Mouse (Mus musculus): ENCODE measurements around the gene Csrnp3. TPM values are rescaled to one million over a fixed set of nuclear protein-coding genes. Genes with fewer than 3 reads are reported as not detected.

Gene Csrnp3
- polyA plus RNA-seq, 1 experiment from 2014 or later = 3.1 TPM

DNA sequence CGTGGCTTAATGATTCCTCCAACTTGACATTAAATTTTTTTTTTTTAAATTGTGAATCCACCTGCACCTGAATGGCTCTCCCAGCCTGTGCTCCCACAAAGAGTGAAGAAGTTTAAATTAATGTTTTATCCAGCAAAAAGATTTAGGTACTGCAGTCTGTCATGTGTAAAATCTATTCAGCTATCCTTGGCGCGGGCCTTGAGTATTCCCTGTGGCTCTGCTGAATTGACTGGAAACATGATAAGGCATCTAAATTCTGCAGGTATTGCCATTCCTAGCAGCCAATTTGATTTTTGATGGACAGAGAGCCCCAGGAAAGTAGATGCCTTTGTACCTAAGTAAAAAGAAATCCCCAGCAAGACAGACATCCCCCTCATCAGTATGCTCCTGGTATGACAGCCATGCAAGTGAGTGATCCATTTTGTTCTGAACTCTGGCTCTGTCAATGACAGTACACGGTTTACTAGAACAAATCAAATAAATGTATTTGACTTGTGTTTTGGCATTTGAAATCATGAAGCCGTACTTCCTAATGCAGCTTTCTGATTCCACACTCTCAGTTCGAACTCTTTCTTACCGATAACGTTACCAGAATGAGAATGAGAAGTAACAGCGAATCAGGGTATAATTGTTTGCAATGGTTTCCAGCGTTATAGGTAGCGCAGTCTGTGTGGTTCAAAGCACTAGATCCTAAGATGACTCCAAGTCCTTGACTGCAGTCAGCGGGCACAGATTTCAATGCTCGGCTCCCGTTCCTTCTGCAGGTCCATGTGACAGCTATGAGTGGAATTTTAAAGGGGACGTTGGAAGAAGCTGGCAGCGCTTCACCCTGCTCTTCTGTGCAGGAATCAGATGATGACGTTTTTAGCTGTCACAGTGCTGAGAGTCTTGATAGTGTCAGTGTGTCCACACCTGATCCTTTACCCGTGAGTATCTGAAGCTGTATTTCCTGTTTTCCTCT is 14.5 kb downstream of the Csrnp3 start:
- no peaks in the 10 kb centered on the region for H3K27me3 ChIP-seq (ENCODE audit: control insufficient read depth, insufficient read depth, low read length)
- H3K4me2 ChIP-seq (replicated peaks; ENCODE audit: low read depth, low read length) = no peak overlapping the region
- 86% methylated on average over 18 of the region's 18 CpGs for WGBS
- H3K27ac ChIP-seq (ENCODE audit: low read depth, low read length) = no peak overlapping the region
- no peaks in the 10 kb centered on the region for H3K9me3 ChIP-seq (ENCODE audit: control insufficient read depth, low read length)
- H3K36me3 ChIP-seq (ENCODE audit: control insufficient read depth, insufficient read depth, low read length) = no peaks in the 10 kb centered on the region
- H3K4me1 ChIP-seq (ENCODE audit: control insufficient read depth, insufficient read depth, low read length) = no peaks in the 10 kb centered on the region
- H3K9ac ChIP-seq (ENCODE audit: low read depth, low read length) = no peak overlapping the region
- H3K4me3 ChIP-seq (ENCODE audit: low read length) = no peak overlapping the region
- no peak for ATAC-seq (ENCODE audit: low FRiP score, low TSS enrichment)

DNA sequence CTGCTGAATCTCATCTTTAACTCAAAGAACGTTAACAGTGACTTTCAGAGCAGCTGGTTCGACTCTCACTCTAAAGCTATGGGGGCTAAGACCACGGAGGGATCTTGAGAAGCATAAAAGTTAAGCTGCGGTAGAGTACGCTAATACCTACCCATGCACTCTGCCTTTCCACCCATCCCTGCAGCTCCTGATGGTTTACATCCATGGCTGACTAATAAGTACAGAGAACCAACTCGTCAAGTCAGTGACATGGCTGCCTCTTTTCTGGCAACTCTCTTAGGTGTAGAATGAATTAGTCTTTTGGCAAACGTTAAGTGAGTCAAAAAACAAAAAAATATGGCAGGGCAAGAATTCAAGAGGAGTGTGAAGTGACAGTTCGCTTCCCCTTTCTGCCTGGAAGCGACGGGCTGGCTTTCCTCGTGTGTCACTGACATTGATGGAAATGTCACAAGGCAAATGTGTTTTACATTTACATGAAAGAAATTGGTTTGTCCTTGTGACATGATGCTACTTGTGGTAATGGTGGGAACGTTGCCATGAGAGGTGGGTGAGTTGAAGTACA is 19.3 kb downstream of the Csrnp3 start:
- H3K4me3 ChIP-seq (ENCODE audit: low read length) = no peak overlapping the region
- no peak overlapping the region for H3K4me2 ChIP-seq (replicated peaks; ENCODE audit: low read depth, low read length)
- H3K4me1 ChIP-seq (ENCODE audit: control insufficient read depth, insufficient read depth, low read length) = no peaks in the 10 kb centered on the region
- no peak for ATAC-seq (ENCODE audit: low FRiP score, low TSS enrichment)
- H3K9ac ChIP-seq (ENCODE audit: low read depth, low read length) = no peak overlapping the region
- no peaks in the 10 kb centered on the region for H3K36me3 ChIP-seq (ENCODE audit: control insufficient read depth, insufficient read depth, low read length)
- H3K27ac ChIP-seq (ENCODE audit: low read depth, low read length) = no peak overlapping the region
- 81% methylated on average over 12 of the region's 12 CpGs for WGBS
- H3K27me3 ChIP-seq (ENCODE audit: control insufficient read depth, insufficient read depth, low read length) = no peaks in the 10 kb centered on the region
- H3K9me3 ChIP-seq (ENCODE audit: control insufficient read depth, low read length) = no peaks in the 10 kb centered on the region

DNA sequence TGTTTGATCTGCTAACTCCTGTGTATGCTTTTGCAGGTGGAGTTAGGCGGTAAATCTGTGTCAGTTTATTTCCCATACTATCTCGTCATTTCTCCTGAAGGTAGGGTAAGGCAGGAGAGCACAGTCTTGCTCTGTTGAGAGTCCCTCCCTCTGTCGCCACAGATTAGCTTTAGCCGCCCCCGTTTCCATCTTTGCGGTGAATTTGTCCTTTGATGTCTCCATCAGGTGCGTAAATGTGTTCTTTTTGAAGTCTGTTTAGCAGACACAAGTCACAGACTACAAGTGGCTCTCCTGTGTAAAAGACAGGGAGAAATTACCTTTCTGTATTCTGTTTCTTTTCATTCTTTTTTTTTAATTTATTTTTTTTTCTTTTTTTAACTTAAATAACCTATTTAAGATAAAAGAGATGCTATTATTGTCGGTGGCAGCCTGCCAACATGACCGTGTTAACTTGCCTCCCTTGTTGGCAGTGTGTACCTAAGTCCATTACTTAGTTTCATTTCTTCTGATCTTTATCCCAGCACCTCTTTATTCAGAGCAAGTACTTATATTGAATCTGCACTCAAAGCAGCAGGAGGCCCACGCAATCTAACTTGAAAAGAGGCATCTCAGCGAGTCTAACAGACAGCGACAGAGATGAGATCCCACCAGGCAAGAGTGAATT is 25.5 kb downstream of the Csrnp3 start:
- Histone ChIP-seq H3K9ac (ENCODE audit: low read depth, low read length) (no peak overlapping the region), H3K27me3 (ENCODE audit: control insufficient read depth, insufficient read depth, low read length) (no peaks in the 10 kb centered on the region), H3K4me2 (replicated peaks; ENCODE audit: low read depth, low read length) (no peak overlapping the region), H3K36me3 (ENCODE audit: control insufficient read depth, insufficient read depth, low read length) (no peaks in the 10 kb centered on the region), H3K27ac (ENCODE audit: low read depth, low read length) (no peak overlapping the region), H3K4me1 (ENCODE audit: control insufficient read depth, insufficient read depth, low read length) (no peaks in the 10 kb centered on the region), H3K4me3 (ENCODE audit: low read length) (no peak overlapping the region), H3K9me3 (ENCODE audit: control insufficient read depth, low read length) (no peaks in the 10 kb centered on the region)
- 65% methylated on average over 12 of the region's 12 CpGs for WGBS
- ATAC-seq (ENCODE audit: low FRiP score, low TSS enrichment) = no peak

DNA sequence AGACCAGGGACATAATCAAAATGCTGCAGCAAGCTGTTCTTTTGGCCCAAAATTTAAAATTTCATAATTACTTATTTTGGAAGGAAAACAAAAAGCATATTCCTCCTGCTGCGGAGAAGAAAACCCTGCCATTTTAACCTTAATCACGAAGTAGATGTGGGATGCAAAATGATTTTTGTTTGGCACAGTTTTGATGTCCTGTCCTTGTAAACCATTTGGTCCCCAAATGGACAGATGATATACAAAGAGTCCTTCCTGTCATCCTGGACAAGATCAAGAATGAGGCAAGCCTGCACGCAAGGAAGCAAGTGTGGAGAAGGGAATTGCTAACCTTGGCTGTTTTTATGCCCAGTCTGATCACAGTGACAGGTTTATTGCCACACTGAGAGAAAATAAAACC is 46.0 kb downstream of the Csrnp3 start:
- no peak overlapping the region for H3K4me3 ChIP-seq (ENCODE audit: low read length)
- no peaks in the 10 kb centered on the region for H3K36me3 ChIP-seq (ENCODE audit: control insufficient read depth, insufficient read depth, low read length)
- no peaks in the 10 kb centered on the region for H3K4me1 ChIP-seq (ENCODE audit: control insufficient read depth, insufficient read depth, low read length)
- no peaks in the 10 kb centered on the region for H3K27me3 ChIP-seq (ENCODE audit: control insufficient read depth, insufficient read depth, low read length)
- 59% methylated on average over 3 of the region's 3 CpGs for WGBS
- H3K9me3 ChIP-seq (ENCODE audit: control insufficient read depth, low read length) = no peaks in the 10 kb centered on the region
- H3K27ac ChIP-seq (ENCODE audit: low read depth, low read length) = no peak overlapping the region
- ATAC-seq (ENCODE audit: low FRiP score, low TSS enrichment) = no peak
- no peak overlapping the region for H3K9ac ChIP-seq (ENCODE audit: low read depth, low read length)
- no peak overlapping the region for H3K4me2 ChIP-seq (replicated peaks; ENCODE audit: low read depth, low read length)

DNA sequence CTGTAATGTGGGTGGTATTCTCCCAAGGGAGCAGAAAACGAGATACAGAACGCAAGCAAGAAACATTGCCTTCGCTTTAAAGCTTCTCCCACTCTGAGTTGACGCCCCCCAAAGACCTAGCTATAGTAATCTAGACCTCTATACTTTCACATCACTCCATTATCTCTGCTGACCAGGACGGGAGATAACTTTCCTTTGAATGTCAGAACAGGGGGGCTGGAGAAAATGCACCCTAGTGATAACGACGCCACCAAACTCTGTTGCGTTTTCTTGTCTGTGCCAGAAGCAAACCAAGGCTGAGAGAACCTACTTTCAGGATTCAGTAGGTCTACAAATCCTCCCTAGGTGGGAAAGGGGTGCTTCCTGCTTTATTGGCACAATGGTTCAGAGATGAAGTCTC is 47.7 kb downstream of the Csrnp3 start:
- Histone ChIP-seq H3K4me3 (ENCODE audit: low read length) (no peak overlapping the region), H3K9me3 (ENCODE audit: control insufficient read depth, low read length) (no peaks in the 10 kb centered on the region), H3K4me1 (ENCODE audit: control insufficient read depth, insufficient read depth, low read length) (no peaks in the 10 kb centered on the region), H3K4me2 (replicated peaks; ENCODE audit: low read depth, low read length) (no peak overlapping the region), H3K9ac (ENCODE audit: low read depth, low read length) (no peak overlapping the region), H3K27ac (ENCODE audit: low read depth, low read length) (no peak overlapping the region), H3K36me3 (ENCODE audit: control insufficient read depth, insufficient read depth, low read length) (no peaks in the 10 kb centered on the region), H3K27me3 (ENCODE audit: control insufficient read depth, insufficient read depth, low read length) (no peaks in the 10 kb centered on the region)
- 86% methylated on average over 8 of the region's 8 CpGs for WGBS
- no peak for ATAC-seq (ENCODE audit: low FRiP score, low TSS enrichment)

DNA sequence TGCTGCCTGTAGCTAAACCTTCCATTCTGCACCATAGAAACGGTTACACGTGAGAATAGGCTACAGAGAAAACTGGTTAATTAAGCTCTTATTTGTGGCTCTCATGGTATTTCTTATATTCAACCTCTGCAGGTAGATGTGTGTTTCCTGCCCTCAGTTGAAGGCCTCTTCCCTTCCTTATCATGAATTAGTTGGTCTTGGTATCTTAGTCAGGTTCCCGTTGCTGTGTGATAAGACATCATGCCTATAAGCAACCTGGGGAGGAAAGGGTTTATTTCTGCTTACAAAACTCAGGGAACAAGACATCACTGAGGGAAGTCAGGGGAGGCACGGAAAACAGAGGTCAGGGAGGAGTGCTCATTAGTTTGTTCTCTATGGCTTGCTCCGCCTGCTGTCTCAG is 48.7 kb downstream of the Csrnp3 start:
- no peak overlapping the region for H3K4me3 ChIP-seq (ENCODE audit: low read length)
- no peak overlapping the region for H3K9ac ChIP-seq (ENCODE audit: low read depth, low read length)
- WGBS = 79% methylated on average over 5 of the region's 5 CpGs
- no peak overlapping the region for H3K27ac ChIP-seq (ENCODE audit: low read depth, low read length)
- ATAC-seq (ENCODE audit: low FRiP score, low TSS enrichment) = no peak
- no peaks in the 10 kb centered on the region for H3K36me3 ChIP-seq (ENCODE audit: control insufficient read depth, insufficient read depth, low read length)
- no peaks in the 10 kb centered on the region for H3K27me3 ChIP-seq (ENCODE audit: control insufficient read depth, insufficient read depth, low read length)
- no peak overlapping the region for H3K4me2 ChIP-seq (replicated peaks; ENCODE audit: low read depth, low read length)
- H3K9me3 ChIP-seq (ENCODE audit: control insufficient read depth, low read length) = no peaks in the 10 kb centered on the region
- H3K4me1 ChIP-seq (ENCODE audit: control insufficient read depth, insufficient read depth, low read length) = no peaks in the 10 kb centered on the region

DNA sequence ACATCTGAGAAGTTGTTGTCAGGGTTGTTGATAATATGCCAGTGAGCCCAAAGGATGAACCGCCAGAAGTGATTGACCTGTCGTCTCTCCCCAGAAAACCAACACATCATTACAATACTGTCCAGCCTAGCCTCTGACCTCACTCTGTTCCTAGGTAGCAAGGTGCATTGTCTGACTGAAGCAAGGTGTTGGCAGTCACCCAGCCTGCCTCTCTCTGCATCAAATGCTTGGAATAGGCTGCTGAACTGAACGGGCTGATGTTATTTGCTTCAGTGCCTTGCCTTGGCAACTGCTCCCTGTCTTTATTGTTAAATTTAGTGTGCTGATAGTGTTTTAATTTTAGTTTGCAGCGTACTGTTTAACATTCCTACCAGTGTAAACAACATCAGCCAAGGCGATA is 51.0 kb downstream of the Csrnp3 start:
- H3K4me1 ChIP-seq (ENCODE audit: control insufficient read depth, insufficient read depth, low read length) = no peaks in the 10 kb centered on the region
- no peak overlapping the region for H3K4me2 ChIP-seq (replicated peaks; ENCODE audit: low read depth, low read length)
- H3K27ac ChIP-seq (ENCODE audit: low read depth, low read length) = no peak overlapping the region
- no peaks in the 10 kb centered on the region for H3K36me3 ChIP-seq (ENCODE audit: control insufficient read depth, insufficient read depth, low read length)
- ATAC-seq (ENCODE audit: low FRiP score, low TSS enrichment) = no peak
- H3K27me3 ChIP-seq (ENCODE audit: control insufficient read depth, insufficient read depth, low read length) = no peaks in the 10 kb centered on the region
- no peaks in the 10 kb centered on the region for H3K9me3 ChIP-seq (ENCODE audit: control insufficient read depth, low read length)
- no peak overlapping the region for H3K9ac ChIP-seq (ENCODE audit: low read depth, low read length)
- no peak overlapping the region for H3K4me3 ChIP-seq (ENCODE audit: low read length)
- WGBS = 53% methylated on average over 5 of the region's 5 CpGs

DNA sequence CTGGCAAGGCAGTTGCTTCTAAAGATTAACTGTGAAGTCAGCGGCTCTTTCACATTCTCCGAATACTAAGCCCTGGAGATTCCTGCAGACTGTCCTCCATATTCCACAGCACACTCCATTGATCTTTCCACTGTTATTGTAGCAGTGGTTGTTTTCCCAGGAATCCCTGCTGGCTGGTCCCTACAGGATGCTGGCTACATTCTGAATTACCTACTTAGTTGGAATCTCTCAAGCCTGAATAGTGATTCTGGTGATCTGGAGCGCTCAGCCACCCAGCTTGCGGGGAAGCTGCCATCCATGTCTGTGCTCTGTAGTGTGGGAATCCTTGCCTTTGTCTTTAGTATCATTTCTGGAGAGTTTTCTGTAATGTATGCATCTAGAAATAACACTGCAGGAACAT is 51.5 kb downstream of the Csrnp3 start:
- H3K4me2 ChIP-seq (replicated peaks; ENCODE audit: low read depth, low read length) = no peak overlapping the region
- no peaks in the 10 kb centered on the region for H3K4me1 ChIP-seq (ENCODE audit: control insufficient read depth, insufficient read depth, low read length)
- no peak overlapping the region for H3K9ac ChIP-seq (ENCODE audit: low read depth, low read length)
- no peak for ATAC-seq (ENCODE audit: low FRiP score, low TSS enrichment)
- 63% methylated on average over 4 of the region's 4 CpGs for WGBS
- H3K4me3 ChIP-seq (ENCODE audit: low read length) = no peak overlapping the region
- H3K9me3 ChIP-seq (ENCODE audit: control insufficient read depth, low read length) = no peaks in the 10 kb centered on the region
- H3K27me3 ChIP-seq (ENCODE audit: control insufficient read depth, insufficient read depth, low read length) = no peaks in the 10 kb centered on the region
- H3K27ac ChIP-seq (ENCODE audit: low read depth, low read length) = no peak overlapping the region
- no peaks in the 10 kb centered on the region for H3K36me3 ChIP-seq (ENCODE audit: control insufficient read depth, insufficient read depth, low read length)

DNA sequence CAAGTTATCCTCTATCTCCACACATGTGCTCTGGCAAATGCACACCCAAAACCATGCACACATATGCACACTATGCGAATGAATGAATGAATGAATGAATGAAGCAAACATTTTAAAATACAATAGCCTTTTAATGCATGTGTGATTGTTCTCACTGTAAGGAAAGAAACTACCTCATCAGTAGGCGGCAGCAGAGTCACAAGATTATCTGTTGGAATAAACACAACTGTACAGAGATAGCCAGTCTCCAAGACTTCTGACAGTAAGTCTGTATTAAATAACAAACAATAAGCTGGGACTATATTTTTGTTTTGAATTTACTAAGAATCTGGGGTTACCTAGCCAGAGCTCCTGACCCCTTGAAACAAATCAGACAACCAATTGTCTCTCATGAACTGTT is 53.9 kb downstream of the Csrnp3 start:
- Histone ChIP-seq H3K9ac (ENCODE audit: low read depth, low read length) (no peak overlapping the region), H3K4me1 (ENCODE audit: control insufficient read depth, insufficient read depth, low read length) (no peaks in the 10 kb centered on the region), H3K27ac (ENCODE audit: low read depth, low read length) (no peak overlapping the region), H3K36me3 (ENCODE audit: control insufficient read depth, insufficient read depth, low read length) (no peaks in the 10 kb centered on the region), H3K9me3 (ENCODE audit: control insufficient read depth, low read length) (no peaks in the 10 kb centered on the region), H3K4me3 (ENCODE audit: low read length) (no peak overlapping the region), H3K27me3 (ENCODE audit: control insufficient read depth, insufficient read depth, low read length) (no peaks in the 10 kb centered on the region), H3K4me2 (replicated peaks; ENCODE audit: low read depth, low read length) (no peak overlapping the region)
- 88% methylated on average over 2 of the region's 2 CpGs for WGBS
- ATAC-seq (ENCODE audit: low FRiP score, low TSS enrichment) = no peak

Measured in kidney, embryonic 14.5 days (tissue).